Mouse (Mus musculus) bone marrow macrophage, adult 2 months (primary cell): Measurements from ENCODE around the gene Zbtb2.

Experiments
- CTCF ChIP-seq: IDR thresholded peaks from 2 replicates; pipeline ENCODE4 v1.5.1; 2012; ENCODE audit warnings: low read depth, mild to moderate bottlenecking, low read length, moderate library complexity
- POLR2A ChIP-seq: IDR thresholded peaks from 2 replicates; pipeline ENCODE4 v1.6.1; 2012; ENCODE audit warnings: mild to moderate bottlenecking, low read depth, low read length, borderline replicate concordance

DNA sequence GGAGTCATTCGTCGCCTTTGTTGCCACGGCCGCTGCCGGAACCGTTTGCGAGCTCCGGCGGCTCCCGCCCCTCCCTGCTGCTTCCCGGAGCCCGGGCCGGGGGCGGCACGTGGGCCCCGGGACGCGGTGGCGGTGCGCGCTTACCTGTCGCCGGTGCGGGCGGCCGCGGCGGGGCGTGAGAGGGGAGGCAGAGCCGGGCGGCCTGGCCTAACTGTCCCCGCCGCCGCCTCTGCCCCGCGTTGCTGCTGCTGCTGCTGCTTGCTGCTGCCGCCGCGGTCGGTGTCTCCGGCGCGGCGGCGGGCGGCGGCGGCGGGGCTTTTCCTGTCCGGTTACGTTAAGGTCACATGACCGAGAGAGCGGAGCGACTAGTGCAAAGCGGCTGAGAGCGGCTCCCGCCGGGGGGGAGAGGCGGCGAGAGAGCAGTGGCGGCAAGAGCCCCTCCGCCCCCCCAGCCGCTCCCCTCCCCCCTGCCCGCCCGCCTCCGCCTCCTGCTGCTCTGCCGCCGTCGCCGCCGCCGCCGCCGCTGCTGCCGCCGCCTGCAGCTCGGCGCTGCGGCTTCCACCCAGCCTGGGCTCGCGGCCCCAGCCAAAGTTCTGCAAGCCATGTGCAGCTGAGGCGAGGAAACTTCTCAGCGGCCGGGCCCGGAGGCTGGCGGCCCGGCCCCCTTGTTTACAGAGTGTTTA, at the start of gene Zbtb2:
- TF ChIP-seq CTCF (no peak), POLR2A (no peak)
